Mouse (Mus musculus): ENCODE data around the gene Lima1. TPM values are rescaled to one million over a fixed set of nuclear protein-coding genes. Genes with fewer than 3 reads are reported as not detected.

Gene Lima1
- polyA plus RNA-seq, 1 experiment, result 73.2 TPM

DNA sequence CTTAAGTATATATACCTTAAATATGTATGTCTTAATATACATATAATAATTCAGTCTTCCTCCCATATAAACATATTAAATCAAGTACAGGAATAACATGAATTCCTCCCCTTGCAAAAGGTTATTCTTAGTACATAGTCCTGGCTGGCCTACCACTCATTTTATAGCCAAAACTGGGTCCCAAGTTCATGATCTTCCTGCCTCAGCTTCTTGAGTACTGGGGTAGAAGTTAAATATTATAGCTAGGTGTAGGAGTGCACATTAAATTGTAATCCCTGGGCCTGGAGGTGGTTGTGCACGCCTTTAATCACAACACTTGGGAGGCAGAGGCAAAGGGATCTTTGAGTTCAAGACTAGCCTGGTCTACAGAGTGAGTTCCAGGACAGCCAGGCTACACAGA is 106.5 kb downstream of the Lima1 start:
- Histone ChIP-seq H3K27ac (ENCODE audit: insufficient read depth, low read depth, low read length) (no peak overlapping the region), H3K4me1 (ENCODE audit: control insufficient read depth, insufficient read depth, low read length) (peaks cover 4% of the 10 kb centered on the region; the same call in 1 of the 2 replicates), H3K4me3 (ENCODE audit: insufficient read depth, low read depth, low read length) (no peak overlapping the region)
- WGBS, result 94% methylated on average over 1 of the region's 1 CpGs
- TF ChIP-seq CTCF (IDR thresholded peaks at IDR 0.05; ENCODE audit: insufficient read depth, low read depth, low read length), result no peak
- TF ChIP-seq POLR2A (IDR thresholded peaks at IDR 0.05; ENCODE audit: insufficient read depth, low read depth, low read length), result no peak

- TF ChIP-seq CTCF (IDR thresholded peaks at IDR 0.05; ENCODE audit: insufficient read depth, low read depth, low read length) (no peak), POLR2A (IDR thresholded peaks at IDR 0.05; ENCODE audit: insufficient read depth, low read depth, low read length) (no peak)
- peaks cover 1% of the 10 kb centered on the region; the same call in 1 of the 2 replicates for H3K4me1 ChIP-seq (ENCODE audit: control insufficient read depth, insufficient read depth, low read length)
- no peak overlapping the region for H3K4me3 ChIP-seq (ENCODE audit: insufficient read depth, low read depth, low read length)
- WGBS, result 76% methylated on average over 4 of the region's 4 CpGs
- no peak overlapping the region for H3K27ac ChIP-seq (ENCODE audit: insufficient read depth, low read depth, low read length)
These were observed 107.8 kb downstream of the Lima1 start for GRCm38 (mm10) chr15:99767467-99767866.

DNA sequence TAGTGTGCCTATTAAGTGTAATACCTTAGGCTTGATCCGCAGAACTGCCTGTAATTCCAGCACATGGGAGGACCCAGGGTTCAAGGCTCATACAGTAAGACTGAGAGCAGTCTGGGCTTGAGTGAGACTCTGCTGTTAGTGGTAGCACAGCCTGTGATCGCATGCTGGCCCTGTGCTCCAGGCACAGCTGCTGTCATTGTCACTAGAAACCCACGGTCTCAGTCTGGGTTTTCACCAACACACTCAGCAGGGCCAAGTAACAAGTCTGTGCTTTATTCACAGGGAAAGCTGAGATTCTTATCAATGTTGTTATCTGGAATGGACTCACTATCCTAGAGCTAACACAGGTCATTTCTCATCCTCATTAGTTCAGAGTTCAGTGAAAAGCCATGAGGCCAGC is 121.1 kb downstream of the Lima1 start:
- no peak overlapping the region for H3K27ac ChIP-seq (ENCODE audit: insufficient read depth, low read depth, low read length)
- TF ChIP-seq CTCF (IDR thresholded peaks at IDR 0.05; ENCODE audit: insufficient read depth, low read depth, low read length) (no peak), POLR2A (IDR thresholded peaks at IDR 0.05; ENCODE audit: insufficient read depth, low read depth, low read length) (no peak)
- 47% methylated on average over 3 of the region's 3 CpGs for WGBS
- 0 out of 2 replicates have a peak, but pooled peaks cover 2% of the 10 kb centered on the region for H3K4me1 ChIP-seq (ENCODE audit: control insufficient read depth, insufficient read depth, low read length)
- H3K4me3 ChIP-seq (ENCODE audit: insufficient read depth, low read depth, low read length), result no peak overlapping the region

GRCm38 (mm10) chr15:99740229-99740628 is 135.0 kb downstream of the Lima1 start:
- no peak overlapping the region for H3K4me3 ChIP-seq (ENCODE audit: insufficient read depth, low read depth, low read length)
- WGBS, result 60% methylated on average over 4 of the region's 4 CpGs
- no peak overlapping the region for H3K27ac ChIP-seq (ENCODE audit: insufficient read depth, low read depth, low read length)
- TF ChIP-seq CTCF (IDR thresholded peaks at IDR 0.05; ENCODE audit: insufficient read depth, low read depth, low read length) (no peak), POLR2A (IDR thresholded peaks at IDR 0.05; ENCODE audit: insufficient read depth, low read depth, low read length) (no peak)
- peaks cover 6% of the 10 kb centered on the region for H3K4me1 ChIP-seq (ENCODE audit: control insufficient read depth, insufficient read depth, low read length)

DNA sequence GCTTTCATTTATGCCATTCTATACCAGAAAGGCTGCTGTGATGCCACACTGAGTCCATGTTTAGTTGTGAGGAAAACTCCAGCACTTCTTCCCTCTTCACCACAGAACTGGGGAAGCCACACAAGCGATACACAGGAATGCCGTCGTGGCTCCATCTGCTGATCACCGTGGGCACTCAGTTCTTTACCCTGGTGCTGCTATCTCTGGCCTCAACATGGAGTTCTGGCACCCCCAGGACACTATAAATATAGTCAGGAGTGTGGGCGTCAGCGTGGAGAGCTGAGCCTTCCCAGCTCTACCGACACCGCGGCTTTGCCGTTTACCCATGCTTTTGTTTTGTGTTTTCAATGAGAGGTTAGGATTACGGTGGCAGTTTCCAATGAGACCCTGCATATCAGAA is 138.6 kb downstream of the Lima1 start:
- no peak overlapping the region for H3K4me3 ChIP-seq (ENCODE audit: insufficient read depth, low read depth, low read length)

GRCm38 (mm10) chr15:99735631-99736030 is 139.6 kb downstream of the Lima1 start:
- Histone ChIP-seq H3K27ac (ENCODE audit: insufficient read depth, low read depth, low read length) (no peak overlapping the region), H3K4me3 (ENCODE audit: insufficient read depth, low read depth, low read length) (no peak overlapping the region), H3K4me1 (ENCODE audit: control insufficient read depth, insufficient read depth, low read length) (peaks cover 6% of the 10 kb centered on the region)
- 88% methylated on average over 2 of the region's 2 CpGs for WGBS
- no peak for TF ChIP-seq CTCF (IDR thresholded peaks at IDR 0.05; ENCODE audit: insufficient read depth, low read depth, low read length)

More for the DNA sequence above, 138.6 kb downstream of the Lima1 start:
- Histone ChIP-seq H3K4me1 (ENCODE audit: control insufficient read depth, insufficient read depth, low read length) (peaks cover 6% of the 10 kb centered on the region), H3K27ac (ENCODE audit: insufficient read depth, low read depth, low read length) (peak overlapping the region; percentile 64)
- WGBS, result 36% methylated on average over 11 of the region's 11 CpGs
- TF ChIP-seq POLR2A (IDR thresholded peaks at IDR 0.05; ENCODE audit: insufficient read depth, low read depth, low read length) (no peak), CTCF (IDR thresholded peaks at IDR 0.05; ENCODE audit: insufficient read depth, low read depth, low read length) (no peak)

- H3K4me3 ChIP-seq (ENCODE audit: insufficient read depth, low read depth, low read length), result no peak overlapping the region
- 93% methylated on average over 5 of the region's 5 CpGs for WGBS
- TF ChIP-seq CTCF (IDR thresholded peaks at IDR 0.05; ENCODE audit: insufficient read depth, low read depth, low read length), result no peak
- no peak for TF ChIP-seq POLR2A (IDR thresholded peaks at IDR 0.05; ENCODE audit: insufficient read depth, low read depth, low read length)
- H3K4me1 ChIP-seq (ENCODE audit: control insufficient read depth, insufficient read depth, low read length), result peaks cover 6% of the 10 kb centered on the region
- H3K27ac ChIP-seq (ENCODE audit: insufficient read depth, low read depth, low read length), result no peak overlapping the region
These were observed 142.1 kb downstream of the Lima1 start for GRCm38 (mm10) chr15:99733186-99733585.

GRCm38 (mm10) chr15:99731678-99732077 is 143.6 kb downstream of the Lima1 start:
- Histone ChIP-seq H3K27ac (ENCODE audit: insufficient read depth, low read depth, low read length) (no peak overlapping the region), H3K4me1 (ENCODE audit: control insufficient read depth, insufficient read depth, low read length) (peaks cover 9% of the 10 kb centered on the region), H3K4me3 (ENCODE audit: insufficient read depth, low read depth, low read length) (no peak overlapping the region)
- TF ChIP-seq POLR2A (IDR thresholded peaks at IDR 0.05; ENCODE audit: insufficient read depth, low read depth, low read length) (no peak), CTCF (IDR thresholded peaks at IDR 0.05; ENCODE audit: insufficient read depth, low read depth, low read length) (no peak)
- WGBS, result 76% methylated on average over 3 of the region's 3 CpGs

DNA sequence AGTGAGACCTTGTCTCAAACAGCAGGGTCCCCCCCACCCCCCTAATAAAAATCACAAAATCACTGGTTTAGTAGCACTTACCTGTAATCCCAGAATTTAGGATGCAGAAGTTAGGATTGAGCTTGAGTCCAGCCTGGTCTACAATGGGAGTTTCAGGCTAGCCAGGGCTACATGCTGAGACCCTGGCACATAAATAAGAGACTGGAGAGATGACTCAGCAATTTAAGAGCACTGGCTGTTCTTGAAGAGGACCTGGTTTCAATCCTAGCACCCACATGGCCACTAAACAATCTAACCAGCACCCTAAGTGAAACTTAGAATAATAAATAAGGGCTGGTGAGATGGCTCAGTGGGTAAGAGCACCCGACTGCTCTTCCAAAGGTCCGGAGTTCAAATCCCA is 144.1 kb downstream of the Lima1 start:
- no peak overlapping the region for H3K27ac ChIP-seq (ENCODE audit: insufficient read depth, low read depth, low read length)
- H3K4me1 ChIP-seq (ENCODE audit: control insufficient read depth, insufficient read depth, low read length), result peaks cover 6% of the 10 kb centered on the region
- H3K4me3 ChIP-seq (ENCODE audit: insufficient read depth, low read depth, low read length), result no peak overlapping the region
- 97% methylated on average over 2 of the region's 2 CpGs for WGBS
- no peak for TF ChIP-seq CTCF (IDR thresholded peaks at IDR 0.05; ENCODE audit: insufficient read depth, low read depth, low read length)
- TF ChIP-seq POLR2A (IDR thresholded peaks at IDR 0.05; ENCODE audit: insufficient read depth, low read depth, low read length), result no peak

Measured in olfactory bulb, adult 2 months (tissue).